Mouse (Mus musculus): Measurements from ENCODE around the gene Coa5. TPM values are rescaled to one million over a fixed set of nuclear protein-coding genes. Genes with fewer than 3 reads are reported as not detected.

Coa5 gene
- total RNA-seq (2023) = 23.1 and 24.0 TPM in 2 replicates

DNA sequence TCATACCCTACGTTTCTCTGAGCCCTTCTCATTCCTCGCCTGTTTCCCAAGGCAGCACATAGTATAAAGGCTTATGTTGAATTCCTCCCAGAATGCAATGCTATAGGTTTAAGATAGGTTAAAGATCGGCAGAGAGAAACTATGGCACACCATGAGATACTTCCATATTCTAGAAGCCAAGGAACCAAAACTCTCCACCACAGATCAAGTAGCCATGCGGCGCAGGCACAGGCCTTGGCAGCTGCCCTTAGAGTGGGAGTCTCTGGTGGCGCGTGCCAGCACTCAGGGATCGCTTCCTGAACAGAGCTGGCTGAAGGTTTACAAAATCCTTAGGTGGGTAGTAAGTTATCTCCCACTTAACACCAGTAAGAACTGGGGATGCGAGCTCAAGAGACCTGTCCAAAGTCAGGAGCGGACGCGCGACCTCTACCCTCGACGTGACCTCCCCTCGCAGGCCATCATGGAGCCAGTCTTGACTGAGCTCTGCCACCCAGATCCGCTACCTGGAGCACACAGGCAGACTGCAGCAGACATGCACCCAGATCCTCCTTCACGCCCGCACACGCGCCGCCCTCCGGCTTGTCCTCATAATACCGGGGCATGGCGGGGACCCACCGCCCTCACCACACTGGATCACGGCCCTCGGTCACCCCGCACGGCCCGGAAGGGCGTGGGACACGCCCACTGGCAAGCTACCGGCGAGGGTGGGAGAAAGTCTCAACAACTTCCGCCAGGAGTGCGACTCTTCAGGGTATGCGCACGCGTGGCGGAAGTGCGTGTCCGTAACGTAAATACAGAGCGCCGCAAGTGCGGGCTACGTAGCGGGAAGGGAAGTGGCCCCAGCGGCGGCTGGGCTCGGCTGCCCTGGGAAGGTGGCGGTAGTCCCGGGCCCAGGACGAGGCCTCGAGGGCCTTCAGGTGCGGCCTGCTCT lies at the start of gene Coa5, which contains the start of gene Unc50:
Gene Coa5, minus strand, starts transcription at position 738 of the 931 bp plus-strand sequence.
Gene Unc50, plus strand, starts transcription at position 774 of the 931 bp plus-strand sequence.

Other genes with a start within 250 kb of the Coa5 start
- gene Cnga3, start 215.7 kb downstream of the Coa5 start, total RNA-seq (2023) = 0.11 TPM in 1 of 2 replicates, not detected in the other
- 133 and 196 TPM in 2 replicates for gene Inpp4a, start 130.2 kb downstream of the Coa5 start, total RNA-seq (2023)
- 27.7 and 38.4 TPM in 2 replicates for gene Unc50, start within 50 bp of the Coa5 start, total RNA-seq (2023)
- 30.9 and 39.9 TPM in 2 replicates for gene Mgat4a, start 110.9 kb upstream of the Coa5 start, total RNA-seq (2023)

Measured in neutrophil, adult 65 days (primary cell).